Mouse (Mus musculus): ENCODE results near the gene Nacc1.

Gene Nacc1

GRCm38 (mm10) chr8:84687705-84688100, at the start of gene Nacc1:
Gene Nacc1, minus strand, starts transcription at chr8:84687862.
- peak; percentile 97 for DNase-seq

GRCm38 (mm10) chr8:84736521-84736920, 48.9 kb upstream of the Nacc1 start:
- no peak for DNase-seq

DNA sequence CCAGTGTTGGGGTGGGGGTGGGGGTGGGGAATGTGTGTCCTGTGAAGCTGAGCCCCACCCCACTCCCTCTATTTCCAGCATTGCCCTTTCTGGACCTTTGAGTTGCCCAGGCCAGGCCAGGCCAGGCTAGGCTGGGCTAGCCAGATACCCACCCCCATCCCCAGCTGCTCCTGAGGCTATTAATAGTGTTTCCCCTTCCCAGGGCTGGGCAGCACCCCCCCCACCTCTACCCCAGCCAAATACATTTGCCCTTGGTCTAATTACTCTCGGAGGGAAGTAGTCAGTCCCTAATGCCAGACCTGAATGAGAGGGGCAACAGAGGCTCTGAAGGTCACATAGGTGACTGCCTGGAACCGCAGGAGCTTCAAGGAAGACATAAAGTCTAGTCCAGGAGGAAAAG, 47.9 kb upstream of the Nacc1 start:
- no peak for DNase-seq

DNA sequence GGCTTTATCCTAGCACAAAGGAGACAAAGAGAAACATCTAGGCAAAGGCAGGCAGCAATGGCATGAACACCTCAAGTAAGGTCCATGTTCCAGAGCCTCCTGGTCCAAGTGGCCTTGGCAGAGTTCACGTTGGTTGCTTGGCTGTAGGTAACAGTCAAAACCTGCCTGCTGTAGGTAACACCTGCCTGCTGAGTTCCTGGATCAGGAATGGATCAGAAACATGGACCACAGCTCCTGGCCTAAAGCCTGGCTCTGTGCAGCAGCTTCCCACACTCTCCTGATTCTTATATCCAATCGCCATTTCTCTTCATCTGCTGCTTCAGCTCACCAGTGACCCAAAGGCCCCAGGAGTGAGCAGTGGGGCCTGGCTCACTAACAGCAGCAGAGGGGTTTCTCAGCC, 47.0 kb upstream of the Nacc1 start:
- DNase-seq, result no peak

- DNase-seq, result no peak
Observed at GRCm38 (mm10) chr8:84733959-84734358, 46.3 kb upstream of the Nacc1 start.

DNA sequence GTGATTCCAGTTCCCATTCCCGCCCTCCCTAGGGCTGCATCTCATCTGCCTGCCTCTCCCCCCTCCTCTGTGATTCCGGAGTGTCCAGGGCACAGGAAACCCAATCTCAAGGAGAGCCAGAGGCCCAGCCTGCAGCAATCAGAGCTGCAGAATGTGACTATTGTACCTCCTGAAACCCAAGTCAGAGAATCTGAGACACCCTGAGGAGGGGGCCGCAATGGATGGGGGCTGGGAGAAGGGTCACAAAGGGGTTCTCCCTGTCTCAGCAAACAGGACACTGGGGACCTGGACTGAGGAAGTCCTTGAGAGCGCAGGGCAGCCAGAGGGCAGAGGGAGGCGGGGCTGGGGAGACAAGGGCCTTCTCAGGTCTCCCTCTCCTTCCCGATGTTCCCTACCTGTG, 45.3 kb upstream of the Nacc1 start:
- DNase-seq, result peak; percentile 31

DNA sequence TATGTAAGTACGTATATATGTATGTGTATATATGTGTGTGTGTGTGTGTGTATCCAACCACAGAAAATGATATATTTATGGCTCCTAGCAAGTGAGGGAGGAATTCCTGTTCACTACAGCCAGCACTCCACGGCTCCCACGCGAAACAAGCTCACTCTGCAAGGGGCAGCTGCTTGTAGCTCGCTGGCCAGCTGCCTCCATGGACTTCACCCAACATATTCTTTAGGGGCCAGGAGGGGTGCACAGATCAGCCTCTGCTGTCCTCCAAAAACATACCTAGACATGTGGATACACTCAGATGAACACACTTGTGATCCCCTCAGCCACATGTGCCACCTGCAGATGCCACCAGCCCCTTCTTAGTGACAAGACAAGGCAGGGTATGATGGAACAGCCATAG, 44.9 kb upstream of the Nacc1 start:
- DNase-seq, result no peak

- DNase-seq, result no peak
Observed at GRCm38 (mm10) chr8:84731371-84732177, 43.9 kb upstream of the Nacc1 start.

DNA sequence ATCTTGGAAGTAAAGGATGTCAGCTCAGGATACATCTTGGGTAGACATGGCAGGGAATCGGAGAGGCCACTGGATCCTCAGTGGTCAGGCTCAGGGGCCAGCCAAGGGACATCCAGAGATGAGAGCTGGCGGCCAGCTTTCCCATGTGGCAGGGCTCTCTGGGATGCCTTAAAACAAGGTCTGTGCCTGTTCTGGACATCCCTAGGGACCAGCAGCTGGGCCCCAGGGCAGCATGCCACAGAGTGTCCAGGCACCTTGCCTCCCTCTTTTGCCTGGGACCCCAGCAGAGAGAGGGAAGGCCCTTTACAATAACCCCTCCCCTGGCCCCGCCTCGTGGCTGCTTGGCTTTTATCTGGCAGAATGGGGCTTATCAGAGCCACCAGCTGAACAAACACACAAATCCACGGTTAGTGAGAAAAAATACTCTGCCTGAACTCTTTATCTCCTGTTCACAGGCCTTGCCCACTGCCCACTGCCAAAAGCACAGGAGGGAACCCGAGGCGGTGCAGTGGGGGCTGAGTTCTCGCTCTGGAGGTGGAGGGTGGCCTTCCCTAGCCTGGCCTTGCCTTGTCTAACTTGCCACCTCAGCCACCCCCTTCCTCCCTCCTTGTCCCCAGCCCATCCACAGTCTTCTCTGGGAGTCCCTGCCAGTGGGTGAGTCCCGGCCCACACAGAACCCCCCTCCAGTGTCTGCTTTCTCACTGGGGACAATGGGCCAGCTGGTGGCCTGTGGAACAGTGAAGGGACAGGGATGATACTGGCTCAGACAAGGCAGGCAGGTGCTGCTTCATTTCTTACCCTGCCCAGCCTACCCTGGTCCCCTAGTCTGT, 43.1 kb upstream of the Nacc1 start:
- peak; percentile 42 for DNase-seq

GRCm38 (mm10) chr8:84729921-84730362, 42.3 kb upstream of the Nacc1 start:
- no peak for DNase-seq

DNA sequence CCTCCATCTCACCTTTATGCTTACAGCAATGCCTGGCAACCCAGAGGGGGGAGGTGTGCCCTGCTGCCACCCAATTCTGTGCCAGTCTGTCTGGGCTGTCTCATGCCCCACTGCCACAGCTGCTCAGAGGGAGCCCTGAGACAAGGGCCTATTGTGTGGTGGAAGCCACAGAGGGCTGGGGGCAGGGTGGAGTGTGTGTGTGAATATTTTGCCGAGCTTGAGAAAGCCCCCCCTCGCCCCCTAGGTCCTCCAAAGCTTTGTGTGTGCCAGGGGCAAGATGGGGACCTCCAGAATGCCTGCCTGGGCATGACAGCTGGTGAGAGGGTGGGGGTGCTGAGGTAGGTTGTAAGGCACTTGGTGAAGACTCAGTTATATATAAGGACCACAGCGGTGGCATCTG, 40.8 kb upstream of the Nacc1 start:
- DNase-seq, result no peak

GRCm38 (mm10) chr8:84725941-84726259, 38.2 kb upstream of the Nacc1 start:
- DNase-seq, result no peak

GRCm38 (mm10) chr8:84725246-84725940, 37.7 kb upstream of the Nacc1 start:
- DNase-seq, result no peak

DNA sequence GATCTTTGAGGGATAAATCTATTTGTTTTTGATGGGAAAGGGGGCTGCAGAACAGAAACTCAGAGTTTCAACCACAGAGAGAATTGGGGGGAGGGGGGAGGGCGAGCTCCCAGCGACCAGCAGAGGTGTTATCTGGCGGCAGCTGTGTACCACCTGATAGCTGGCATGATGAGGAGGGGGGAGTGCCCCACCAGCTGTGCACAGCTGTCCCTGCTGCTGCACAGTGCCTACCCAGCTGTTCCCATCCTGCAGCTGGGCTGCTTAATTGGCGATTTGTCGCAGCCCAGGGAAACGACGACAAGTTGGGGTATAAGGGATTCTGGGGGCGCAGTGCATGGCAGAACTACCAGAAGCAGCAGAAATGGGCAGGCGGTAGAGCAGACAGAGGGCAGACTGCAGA, 37.0 kb upstream of the Nacc1 start:
- no peak for DNase-seq

- no peak for DNase-seq
Observed at GRCm38 (mm10) chr8:84723571-84723900, 35.9 kb upstream of the Nacc1 start.

GRCm38 (mm10) chr8:84722850-84723570, 35.3 kb upstream of the Nacc1 start, which contains the start of gene G430095P16Rik:
Gene G430095P16Rik, plus strand, starts transcription at chr8:84723007.
- peak; percentile 75 for DNase-seq

- DNase-seq, result no peak
Observed at GRCm38 (mm10) chr8:84722530-84722849, 34.8 kb upstream of the Nacc1 start.

- no peak for DNase-seq
Observed at GRCm38 (mm10) chr8:84718959-84719690, 31.5 kb upstream of the Nacc1 start.

- no peak for DNase-seq
Observed at GRCm38 (mm10) chr8:84718476-84718875, 30.8 kb upstream of the Nacc1 start.

- DNase-seq, result no peak
Observed at GRCm38 (mm10) chr8:84716790-84717189, 29.1 kb upstream of the Nacc1 start.

GRCm38 (mm10) chr8:84715893-84716468, 28.3 kb upstream of the Nacc1 start:
- DNase-seq, result peak; percentile 64

GRCm38 (mm10) chr8:84714161-84714560, 26.5 kb upstream of the Nacc1 start:
- DNase-seq, result no peak
